Mouse (Mus musculus): ENCODE results near the gene Cela2a. TPM values are rescaled to one million over a fixed set of nuclear protein-coding genes. Genes with fewer than 3 reads are reported as not detected.

Cela2a gene
- total and polyA plus RNA-seq, 3 experiments, result 0.30 to 2.6 (median 0.43) TPM

GRCm38 (mm10) chr4:141834536-141835095, 8.7 kb upstream of the Cela2a start:
- H3K4me3 ChIP-seq (replicated peaks in 1 of 3; ENCODE audit: low read depth in 2 of 3, low read length in 2 of 3, poor library complexity in 1 of 3), result no peak overlapping the region
- H3K9me3 ChIP-seq (replicated peaks; ENCODE audit: low read length), result no peaks in the 10 kb centered on the region
- dilution Hi-C loops (cut with MboI; ENCODE audit: extremely low pct_ligation_motif_present, extremely low pct_unique_long_range_greater_than_20kb, low sequenced_read_pairs), result no loop called here
- no peak overlapping the region for H3K27ac ChIP-seq (ENCODE audit: insufficient read depth, low read depth)
- no peaks in the 10 kb centered on the region for H3K27me3 ChIP-seq (replicated peaks)
- TF ChIP-seq UBTF (IDR thresholded peaks at IDR 0.05; ENCODE audit: low read depth, low read length) (no peak), SIN3A (IDR thresholded peaks at IDR 0.05; ENCODE audit: low read length) (no peak), NRF1 (IDR thresholded peaks at IDR 0.05; ENCODE audit: low read depth, low read length) (no peak), MAFK (IDR thresholded peaks at IDR 0.05; ENCODE audit: insufficient replicate concordance, low read length) (no peak), MAX (IDR thresholded peaks at IDR 0.05; ENCODE audit: low read length) (no peak), ETS1 (conservative IDR thresholded peaks at IDR 0.05; ENCODE audit: low read depth, low read length) (no peak), MYC (IDR thresholded peaks at IDR 0.05; ENCODE audit: low read depth, low read length) (no peak), JUND (conservative IDR thresholded peaks at IDR 0.05; ENCODE audit: low read depth, low read length) (no peak), JUN (IDR thresholded peaks at IDR 0.05; ENCODE audit: insufficient read depth, low read depth, low read length) (no peak), NELFE (IDR thresholded peaks at IDR 0.05; ENCODE audit: low read depth, low read length) (no peak), MXI1 (IDR thresholded peaks at IDR 0.05; ENCODE audit: low read depth, low read length) (no peak)
- no peaks in the 10 kb centered on the region for H3K36me3 ChIP-seq (replicated peaks in 1 of 2; ENCODE audit: control insufficient read depth in 1 of 2, insufficient read depth in 1 of 2, low read length in 1 of 2)
- H3K9ac ChIP-seq (ENCODE audit: insufficient read depth, low read depth), result no peak overlapping the region
- in situ Hi-C loops (cut with MboI; ENCODE audit: low pct_ligation_motif_present, low pct_unique_long_range_greater_than_20kb, low sequenced_read_pairs), result loop anchor here (10.0 kb wide), 1 partner anchor 440 kb away; the partner anchor contains the start of gene Clcnka
- H3K4me2 ChIP-seq (ENCODE audit: insufficient read depth, low read depth, poor library complexity, severe bottlenecking), result no peak overlapping the region
- peaks cover 0 to 11% of the 10 kb centered on the region in 2 experiments; a peak in 2 of 4 replicates for H3K4me1 ChIP-seq (ENCODE audit: control insufficient read depth in 1 of 2, insufficient read depth in 2 of 2)
- no peaks in the 10 kb centered on the region for H3K79me2 ChIP-seq (replicated peaks; ENCODE audit: control insufficient read depth, extremely low read depth, insufficient read depth, poor library complexity, severe bottlenecking)
- no peak for DNase-seq (ENCODE audit: extremely low read depth)

- Histone ChIP-seq H3K4me3 (replicated peaks in 1 of 3; ENCODE audit: low read depth in 2 of 3, low read length in 2 of 3, poor library complexity in 1 of 3) (no peak overlapping the region), H3K79me2 (replicated peaks; ENCODE audit: control insufficient read depth, extremely low read depth, insufficient read depth, poor library complexity, severe bottlenecking) (no peaks in the 10 kb centered on the region), H3K4me1 (ENCODE audit: control insufficient read depth in 1 of 2, insufficient read depth in 2 of 2) (peaks cover 0 to 11% of the 10 kb centered on the region in 2 experiments; a peak in 2 of 4 replicates), H3K27me3 (replicated peaks) (no peaks in the 10 kb centered on the region), H3K27ac (ENCODE audit: insufficient read depth, low read depth) (no peak overlapping the region), H3K36me3 (replicated peaks in 1 of 2; ENCODE audit: control insufficient read depth in 1 of 2, insufficient read depth in 1 of 2, low read length in 1 of 2) (no peaks in the 10 kb centered on the region), H3K9ac (ENCODE audit: insufficient read depth, low read depth) (no peak overlapping the region), H3K9me3 (replicated peaks; ENCODE audit: low read length) (no peaks in the 10 kb centered on the region), H3K4me2 (ENCODE audit: insufficient read depth, low read depth, poor library complexity, severe bottlenecking) (no peak overlapping the region)
- dilution Hi-C loops (cut with MboI; ENCODE audit: extremely low pct_ligation_motif_present, extremely low pct_unique_long_range_greater_than_20kb, low sequenced_read_pairs), result no loop called here
- DNase-seq (ENCODE audit: extremely low read depth), result no peak
- in situ Hi-C loops (cut with MboI; ENCODE audit: low pct_ligation_motif_present, low pct_unique_long_range_greater_than_20kb, low sequenced_read_pairs), result loop anchor here (10.0 kb wide), 1 partner anchor 439 kb away; the partner anchor contains the start of gene Clcnka
- TF ChIP-seq ELF1 (IDR thresholded peaks at IDR 0.05; ENCODE audit: low read depth, low read length) (no peak), JUND (conservative IDR thresholded peaks at IDR 0.05; ENCODE audit: low read depth, low read length) (no peak), MAFK (IDR thresholded peaks at IDR 0.05; ENCODE audit: insufficient replicate concordance, low read length) (no peak)
These were observed 8.0 kb upstream of the Cela2a start for GRCm38 (mm10) chr4:141833911-141834310.

DNA sequence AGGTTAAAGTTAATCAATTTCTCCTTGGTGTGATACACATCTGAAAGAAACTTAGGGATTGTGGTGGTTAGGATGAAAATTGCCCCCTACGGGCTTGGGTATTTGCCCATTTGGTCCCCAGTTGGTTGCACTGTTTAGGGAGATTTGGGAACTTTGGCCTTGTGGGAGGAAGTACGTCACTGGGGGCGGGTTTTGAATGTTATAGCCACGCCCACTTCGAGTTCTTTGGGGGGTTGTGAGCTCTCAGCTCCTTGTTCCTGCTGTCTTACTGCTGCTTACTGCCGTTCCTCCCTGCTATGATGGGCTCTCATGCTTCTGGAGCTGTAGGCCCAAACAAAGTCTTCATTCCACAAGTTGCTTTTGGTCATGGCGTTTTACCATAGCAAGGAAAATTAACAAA, 5.4 kb upstream of the Cela2a start:
- no peak overlapping the region for H3K4me3 ChIP-seq (replicated peaks in 1 of 3; ENCODE audit: low read depth in 2 of 3, low read length in 2 of 3, poor library complexity in 1 of 3)
- peaks cover 0 to 19% of the 10 kb centered on the region in 2 experiments; a peak in 2 of 4 replicates for H3K4me1 ChIP-seq (ENCODE audit: control insufficient read depth in 1 of 2, insufficient read depth in 2 of 2)
- H3K27ac ChIP-seq (ENCODE audit: insufficient read depth, low read depth), result no peak overlapping the region
- no peak overlapping the region for H3K4me2 ChIP-seq (ENCODE audit: insufficient read depth, low read depth, poor library complexity, severe bottlenecking)
- no peaks in the 10 kb centered on the region for H3K27me3 ChIP-seq (replicated peaks)
- no peak overlapping the region for H3K9ac ChIP-seq (ENCODE audit: insufficient read depth, low read depth)
- no peak for DNase-seq (ENCODE audit: extremely low read depth)
- H3K9me3 ChIP-seq (replicated peaks; ENCODE audit: low read length), result no peaks in the 10 kb centered on the region
- no peaks in the 10 kb centered on the region for H3K36me3 ChIP-seq (replicated peaks in 1 of 2; ENCODE audit: control insufficient read depth in 1 of 2, insufficient read depth in 1 of 2, low read length in 1 of 2)
- TF ChIP-seq EP300 (IDR thresholded peaks at IDR 0.05; ENCODE audit: low read length) (no peak), RCOR1 (conservative IDR thresholded peaks at IDR 0.05; ENCODE audit: low read depth, low read length) (no peak), BHLHE40 (IDR thresholded peaks at IDR 0.05; ENCODE audit: low read depth, low read length) (no peak)
- in situ Hi-C loops (cut with MboI; ENCODE audit: low pct_ligation_motif_present, low pct_unique_long_range_greater_than_20kb, low sequenced_read_pairs), result loop anchor here (10.0 kb wide), 1 partner anchor 437 kb away; the partner anchor contains the start of gene Clcnka
- dilution Hi-C loops (cut with MboI; ENCODE audit: extremely low pct_ligation_motif_present, extremely low pct_unique_long_range_greater_than_20kb, low sequenced_read_pairs), result no loop called here
- no peaks in the 10 kb centered on the region for H3K79me2 ChIP-seq (replicated peaks; ENCODE audit: control insufficient read depth, extremely low read depth, insufficient read depth, poor library complexity, severe bottlenecking)
